ENCODE assay signal across 26 mouse cellular contexts in genomic region chr8:69863387-69864020, GRCm38 (mm10). TPM values are rescaled to one million over a fixed set of nuclear protein-coding genes. Genes with fewer than 3 reads are reported as not detected.
DNase-seq lines count a peak whose midpoint lies in the region; ATAC-seq lines count a peak whose summit lies in the region.
"Had no signal": no experiment of that assay in that cellular context is flagged by ENCODE, and none has a peak within 500 bp of the region (broad histone marks: within the 10 kb centered on the region; RNA-seq: fewer than 3 reads in every experiment).

No protein-coding gene starts in this region.

- H3K4me1 ChIP-seq in heart, embryonic 11.5 days (ENCODE audit: control insufficient read depth, insufficient read depth, low read length), result no peaks in the 10 kb centered on the region
- H3K4me1 ChIP-seq: embryonic facial prominence, embryonic 13.5 days; forebrain, embryonic 15.5 days; intestine, embryonic 15.5 days; limb, embryonic 13.5 days; midbrain, embryonic 15.5 days; stomach, embryonic 15.5 days had no signal

- no peak overlapping the region for H3K4me3 ChIP-seq in heart, embryonic 11.5 days (ENCODE audit: low read depth, low read length)
- H3K4me3 ChIP-seq: embryonic facial prominence, embryonic 13.5 days; forebrain, embryonic 15.5 days; heart, adult 2 months; intestine, embryonic 15.5 days; limb, embryonic 13.5 days; midbrain, embryonic 15.5 days; stomach, embryonic 15.5 days had no signal

- H3K27me3 ChIP-seq in heart, embryonic 11.5 days (ENCODE audit: control insufficient read depth, insufficient read depth, low read length), result no peaks in the 10 kb centered on the region
- H3K27me3 ChIP-seq: embryonic facial prominence, embryonic 13.5 days; forebrain, embryonic 15.5 days; intestine, embryonic 15.5 days; limb, embryonic 13.5 days; midbrain, embryonic 15.5 days; stomach, embryonic 15.5 days had no signal

- WGBS in heart, embryonic 11.5 days (ENCODE audit: insufficient replicate concordance), result 65% methylated on average over 5 of the region's 5 CpGs

- H3K9ac ChIP-seq in heart, embryonic 11.5 days (ENCODE audit: low read depth, low read length), result 0 out of 2 replicates have a peak overlapping the region, but pooled peaks have one; percentile 16
- H3K9ac ChIP-seq: embryonic facial prominence, embryonic 13.5 days; forebrain, embryonic 15.5 days; intestine, embryonic 15.5 days; limb, embryonic 13.5 days; lung, embryonic 14.5 days; midbrain, embryonic 15.5 days; stomach, embryonic 15.5 days had no signal

- H3K4me2 ChIP-seq in heart, embryonic 11.5 days, result no peak overlapping the region
- H3K4me2 ChIP-seq: embryonic facial prominence, embryonic 13.5 days; forebrain, embryonic 15.5 days; intestine, embryonic 15.5 days; limb, embryonic 13.5 days; lung, embryonic 14.5 days; midbrain, embryonic 15.5 days; stomach, embryonic 15.5 days had no signal

- ATAC-seq in heart, embryonic 11.5 days (replicated peaks; ENCODE audit: insufficient number of reproducible peaks, low FRiP score, low TSS enrichment), result no peak
- ATAC-seq: forebrain, embryonic 15.5 days; hindbrain, embryonic 16.5 days; intestine, embryonic 15.5 days; midbrain, embryonic 15.5 days had no signal

- no peak overlapping the region for H3K27ac ChIP-seq in heart, embryonic 11.5 days (ENCODE audit: low read depth, low read length)
- H3K27ac ChIP-seq: embryonic facial prominence, embryonic 13.5 days; forebrain, embryonic 15.5 days; heart, adult 2 months; intestine, embryonic 15.5 days; limb, embryonic 13.5 days; midbrain, embryonic 15.5 days; stomach, embryonic 15.5 days had no signal

- H3K9me3 ChIP-seq in heart, embryonic 11.5 days (replicated peaks; ENCODE audit: control insufficient read depth, low read length), result no peaks in the 10 kb centered on the region
- H3K9me3 ChIP-seq: embryonic facial prominence, embryonic 13.5 days; forebrain, embryonic 15.5 days; intestine, embryonic 15.5 days; limb, embryonic 13.5 days; midbrain, embryonic 15.5 days; stomach, embryonic 15.5 days had no signal

- no peaks in the 10 kb centered on the region for H3K36me3 ChIP-seq in heart, embryonic 11.5 days (ENCODE audit: control insufficient read depth, insufficient read depth, low read length)
- H3K36me3 ChIP-seq: embryonic facial prominence, embryonic 13.5 days; intestine, embryonic 15.5 days; limb, embryonic 13.5 days; stomach, embryonic 15.5 days had no signal

- peak; percentile 69 to 72 for DNase-seq in cerebellum, postnatal 14 days
- no peak for DNase-seq in cerebellum, adult 18-20 months
- DNase-seq in heart, postnatal 4 days, result no peak
- peak; percentile 43 for DNase-seq in right cerebral cortex, adult 18-20 months
- no peak for DNase-seq in right cerebral cortex, postnatal 14 days
- peak; percentile 23 for DNase-seq in telencephalon, adult 2 months (ENCODE audit: low read depth, low spot score)
- DNase-seq in adrenal gland, adult (ENCODE audit: inconsistent age in 2 of 2, low spot score in 1 of 2), result no peak
- DNase-seq: cerebellum, adult 8-10 months; gastrocnemius, postnatal 25 days; heart, postnatal 36 days; kidney, adult 8-10 months; kidney, postnatal 36 days; lung, embryonic 14.5 days; lung, postnatal 36 days; thymus, adult 2 months; thymus, postnatal 4 days had no signal

RNA-seq across cellular contexts. Expression of gene Cilp2, which starts 24.0 kb away (rescaled TPM):
- 0.21 and 0.49 TPM in 2 replicates for polyA plus RNA-seq in heart, embryonic 11.5 days (2014; fragmentation: Nextera tagmentation; extraction: Ambion mirVana)
- under 1 TPM; 0.50 to 0.74 TPM for total RNA-seq in heart, postnatal 4 days (2021)

RNA-seq across cellular contexts. Expression of gene Pbx4, which starts 31.2 kb away (rescaled TPM):
- 4.0 and 6.0 TPM in 2 replicates for polyA plus RNA-seq in heart, embryonic 11.5 days (2014; fragmentation: Nextera tagmentation; extraction: Ambion mirVana)
- 1 to 10 TPM; 1.1 to 1.2 TPM for total RNA-seq in heart, postnatal 4 days (2021)
- total RNA-seq: gastrocnemius, postnatal 25 days; heart, postnatal 36 days had no signal

RNA-seq across cellular contexts. Expression of gene Tssk6, which starts 38.5 kb away (rescaled TPM):
- 1.6 and 1.8 TPM in 2 replicates for polyA plus RNA-seq in heart, embryonic 11.5 days (2014; fragmentation: Nextera tagmentation; extraction: Ambion mirVana)
- under 1 TPM in 1 of 2 experiments, not detected in 1; 0.33 TPM for total RNA-seq in heart, postnatal 4 days (2021)
- total RNA-seq: gastrocnemius, postnatal 25 days; heart, postnatal 36 days; left cerebral cortex, adult 18-20 months had no signal

RNA-seq across cellular contexts. Expression of gene Ndufa13, which starts 38.9 kb away (rescaled TPM):
- polyA plus RNA-seq in heart, embryonic 11.5 days (2014; fragmentation: Nextera tagmentation; extraction: Ambion mirVana), result 270 and 275 TPM in 2 replicates
- 100 to 1,000 TPM; 286 to 326 TPM for total RNA-seq in heart, postnatal 4 days (2021)

RNA-seq across cellular contexts. Expression of gene Yjefn3, which starts 39.0 kb away (rescaled TPM):
- polyA plus RNA-seq in heart, embryonic 11.5 days (2014; fragmentation: Nextera tagmentation; extraction: Ambion mirVana), result 5.5 and 7.0 TPM in 2 replicates
- total RNA-seq in heart, postnatal 4 days (2021), result 1 to 10 TPM; 6.2 to 8.6 TPM

Comparison
In these comparisons a context has a peak if more than half of its experiments do, and no peak if none do; other contexts are left out.
1. DNase-seq: peak in cerebellum, postnatal 14 days (2 of 2), right cerebral cortex, adult 18-20 months (single experiment) and telencephalon, adult 2 months (single experiment); none in cerebellum, adult 18-20 months (0 of 2), heart, postnatal 4 days (single experiment), right cerebral cortex, postnatal 14 days (single experiment) and adrenal gland, adult (0 of 2).